Mouse (Mus musculus) testis, adult 2 months (tissue): ENCODE results near the gene Rbfox3.

Experiments
- CTCF ChIP-seq: fragments of 200-500 bp; IDR thresholded peaks from 2 replicates; pipeline ENCODE4 v1.5.1; 2012; ENCODE audit warnings: low read depth, mild to moderate bottlenecking, inconsistent platforms, low read length, moderate library complexity; ENCODE audit not compliant: control insufficient read depth, insufficient read depth, insufficient replicate concordance
- POLR2A ChIP-seq: fragments of 200-500 bp; IDR thresholded peaks from 2 replicates; pipeline ENCODE4 v1.6.1; 2012; ENCODE audit warnings: low read depth, mild to moderate bottlenecking, inconsistent platforms, low read length, moderate library complexity; ENCODE audit not compliant: control insufficient read depth

GRCm38 (mm10) chr11:118754535-118754934, 156.9 kb downstream of the Rbfox3 start:
- TF ChIP-seq POLR2A (no peak), CTCF (no peak)
